Comparison of ENCODE assay signal across 9 mouse cellular contexts in genomic region chr13:44581947-44582766, GRCm38 (mm10).
DNase-seq lines count a peak whose midpoint lies in the region; ATAC-seq and TF ChIP-seq lines count a peak whose summit lies in the region.
"Had no signal": no experiment of that assay in that cellular context is flagged by ENCODE, and none has a peak within 500 bp of the region (broad histone marks: within the 10 kb centered on the region; RNA-seq: fewer than 3 reads in every experiment).

No protein-coding gene starts in this region.

- no peak overlapping the region for H3K27ac ChIP-seq in forebrain, embryonic 13.5 days
- peak overlapping the region; percentile 68 for H3K27ac ChIP-seq in limb, embryonic 10.5 days
- 0 out of 2 replicates have a peak overlapping the region, but pooled peaks have one; percentile 1 for H3K27ac ChIP-seq in midbrain, postnatal 0 days (ENCODE audit: low read depth, low read length)

- no peak overlapping the region for H3K9ac ChIP-seq in forebrain, embryonic 13.5 days
- H3K9ac ChIP-seq in midbrain, postnatal 0 days (replicated peaks; ENCODE audit: low read length, poor library complexity, severe bottlenecking), result no peak overlapping the region

- H3K4me1 ChIP-seq in forebrain, embryonic 13.5 days, result peaks cover 27% of the 10 kb centered on the region
- peaks cover 50% of the 10 kb centered on the region for H3K4me1 ChIP-seq in limb, embryonic 10.5 days
- peaks cover 18% of the 10 kb centered on the region; the same call in 1 of the 2 replicates for H3K4me1 ChIP-seq in midbrain, postnatal 0 days (ENCODE audit: insufficient read depth, low read length)

- DNase-seq in heart, adult 18-20 months, result peak; percentile 35 to 52
- no peak for DNase-seq in heart, adult 11 months
- DNase-seq in limb, embryonic 10.5 days (ENCODE audit: low spot score), result peak; percentile 50
- DNase-seq in midbrain, postnatal 0 days (ENCODE audit: low spot score), result no peak
- DNase-seq in lung, postnatal 14 days, result no peak
- no peak for DNase-seq in spleen, adult 12 weeks (ENCODE audit: low spot score)
- DNase-seq: lung, postnatal 36 days had no signal

- 0 out of 2 replicates have a peak, but pooled peaks cover 5% of the 10 kb centered on the region for H3K9me3 ChIP-seq in forebrain, embryonic 13.5 days (replicated peaks)
- no peaks in the 10 kb centered on the region for H3K9me3 ChIP-seq in limb, embryonic 10.5 days (replicated peaks)
- peaks cover 5% of the 10 kb centered on the region; the same call in 1 of the 2 replicates for H3K9me3 ChIP-seq in midbrain, postnatal 0 days (ENCODE audit: low read length)

- peak overlapping the region; percentile 48 for H3K4me2 ChIP-seq in forebrain, embryonic 13.5 days
- H3K4me2 ChIP-seq in midbrain, postnatal 0 days (ENCODE audit: low read depth, low read length, poor library complexity, severe bottlenecking), result peak overlapping the region; percentile 27

- no peaks in the 10 kb centered on the region for H3K36me3 ChIP-seq in forebrain, embryonic 13.5 days (ENCODE audit: poor library complexity, severe bottlenecking)
- no peaks in the 10 kb centered on the region for H3K36me3 ChIP-seq in limb, embryonic 10.5 days
- no peaks in the 10 kb centered on the region for H3K36me3 ChIP-seq in midbrain, postnatal 0 days (ENCODE audit: insufficient read depth, low read length)

- ATAC-seq in forebrain, embryonic 13.5 days, result no peak
- ATAC-seq in midbrain, postnatal 0 days (ENCODE audit: low FRiP score), result no peak; the same call in 1 of the 2 replicates
- ATAC-seq in inflammation-experienced regulatory T-cells, adult 6 months, result no peak

- H3K4me3 ChIP-seq in forebrain, embryonic 13.5 days, result peak overlapping the region; percentile 13; the same call in 1 of the 2 replicates
- peak overlapping the region; percentile 38 for H3K4me3 ChIP-seq in limb, embryonic 10.5 days
- no peak overlapping the region for H3K4me3 ChIP-seq in midbrain, postnatal 0 days (ENCODE audit: low read depth, low read length)

- whole genome bisulfite sequencing in forebrain, embryonic 13.5 days, result 14% methylated on average over 23 of the region's 23 CpGs
- 16% methylated on average over 23 of the region's 23 CpGs for WGBS in limb, embryonic 10.5 days
- WGBS in midbrain, postnatal 0 days, result 14% methylated on average over 23 of the region's 23 CpGs

- no peak for TF ChIP-seq CTCF in midbrain, postnatal 0 days (IDR thresholded peaks at IDR 0.05)

- 0 out of 2 replicates have a peak, but pooled peaks cover 5% of the 10 kb centered on the region for H3K27me3 ChIP-seq in forebrain, embryonic 13.5 days
- H3K27me3 ChIP-seq in limb, embryonic 10.5 days (ENCODE audit: low read depth, poor library complexity, severe bottlenecking), result peaks cover 7% of the 10 kb centered on the region; the same call in 1 of the 2 replicates
- H3K27me3 ChIP-seq in midbrain, postnatal 0 days (ENCODE audit: insufficient read depth, low read length), result no peaks in the 10 kb centered on the region

Comparison
In these comparisons a context has a peak if more than half of its experiments do, and no peak if none do; other contexts are left out.
1. DNase-seq: peak in heart, adult 18-20 months (2 of 2) and limb, embryonic 10.5 days (single experiment); none in heart, adult 11 months (single experiment), midbrain, postnatal 0 days (single experiment), lung, postnatal 14 days (single experiment) and spleen, adult 12 weeks (single experiment).